Mouse (Mus musculus) T-helper 17 cell (primary cell): ENCODE results near the gene Abca13.

Experiments used
- in situ Hi-C, 2 experiments: fragments of 300-600 bp; cut with MboI, MseI; formaldehyde crosslinking; loops; 1 replicate in 1 of 2; 2 replicates in 1 of 2; pipeline ENCODE4 v1.15.1; 2025; ENCODE audit warnings: high pct_unique_total_duplicates in 2 of 2

The Abca13 gene

DNA sequence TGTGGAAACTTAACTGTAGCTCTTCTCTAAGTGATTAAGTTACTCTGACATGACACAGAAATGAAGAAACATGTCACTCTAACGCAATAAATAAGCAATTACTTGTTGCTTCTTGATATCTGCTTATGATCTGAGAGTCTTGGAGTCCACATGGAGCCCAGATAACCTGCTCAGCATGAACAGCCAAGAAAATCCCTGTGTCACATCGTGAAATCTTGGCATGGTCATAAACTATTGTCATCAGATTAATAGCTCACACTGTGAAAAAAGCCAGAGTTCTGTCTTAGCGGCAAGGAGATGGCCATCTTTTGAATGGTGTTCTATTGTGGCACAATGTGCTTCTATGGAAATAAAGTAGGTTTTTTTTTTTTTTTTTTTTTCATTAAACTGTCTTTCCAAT is 336.8 kb downstream of the Abca13 start:
- in situ Hi-C loops: no loop called here

DNA sequence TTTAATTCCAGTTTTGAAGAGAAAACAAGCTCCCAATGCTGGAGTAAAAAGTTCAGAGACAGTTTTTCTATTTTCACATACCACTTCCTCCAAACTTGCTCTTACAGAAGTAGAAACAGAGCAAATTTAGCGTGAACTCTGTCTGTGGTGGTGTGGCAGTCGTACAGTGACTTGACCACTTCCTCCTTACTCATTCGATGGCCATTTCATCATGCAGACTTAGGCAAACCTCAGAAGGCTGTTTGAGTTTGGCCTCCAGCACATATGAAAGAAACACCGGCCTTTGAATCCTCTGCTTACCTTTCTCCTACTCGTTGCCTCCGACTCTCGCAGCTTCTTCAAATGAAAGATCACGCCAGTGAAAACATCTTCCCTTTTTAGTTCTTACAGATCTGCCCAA is 340.0 kb downstream of the Abca13 start:
- in situ Hi-C loops: no loop called here

DNA sequence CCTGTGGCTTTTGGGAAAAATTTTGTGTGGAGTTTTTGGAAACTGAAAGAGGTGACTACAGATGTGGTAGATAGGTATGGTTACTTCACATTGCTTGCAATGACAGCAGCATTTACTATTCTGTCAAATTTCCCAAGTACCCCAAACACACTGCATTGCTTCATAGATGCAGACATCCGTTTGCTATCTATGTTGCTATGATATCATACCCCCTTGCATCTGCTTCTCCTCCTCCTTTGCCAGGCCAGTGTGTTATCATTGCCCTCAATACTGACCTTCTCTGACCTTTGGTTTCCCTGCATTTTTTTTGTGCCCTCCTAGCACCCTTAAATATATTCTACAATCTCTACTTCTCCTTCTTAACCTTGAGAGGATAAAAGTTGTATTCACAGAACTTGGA is 341.4 kb downstream of the Abca13 start:
- in situ Hi-C loops: no loop called here

DNA sequence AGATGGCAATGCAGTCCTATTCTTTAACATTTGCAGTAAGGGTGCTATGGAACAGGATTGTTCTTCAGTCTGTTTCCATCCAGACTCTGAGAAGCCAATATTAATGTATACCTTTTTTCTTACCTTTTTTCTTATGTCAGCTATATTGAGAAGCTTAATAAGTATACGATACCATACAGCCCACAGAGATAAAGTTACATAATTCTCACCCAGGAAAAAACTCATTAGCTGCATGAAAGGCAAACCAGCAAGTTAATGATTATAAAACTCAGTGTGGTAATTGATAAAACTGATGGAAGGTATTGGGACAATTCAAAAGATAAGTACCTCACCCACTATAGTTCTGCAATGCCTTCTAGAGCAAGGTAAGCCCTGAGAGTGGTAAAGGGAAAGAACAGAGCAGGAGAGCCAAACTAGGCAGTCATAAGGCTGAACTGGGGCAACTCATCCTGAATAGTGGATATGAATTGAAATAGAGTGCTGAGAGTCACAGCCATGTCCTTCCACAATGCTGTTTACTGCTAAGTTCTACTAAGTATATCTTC is 342.0 kb downstream of the Abca13 start:
- in situ Hi-C loops: no loop called here

DNA sequence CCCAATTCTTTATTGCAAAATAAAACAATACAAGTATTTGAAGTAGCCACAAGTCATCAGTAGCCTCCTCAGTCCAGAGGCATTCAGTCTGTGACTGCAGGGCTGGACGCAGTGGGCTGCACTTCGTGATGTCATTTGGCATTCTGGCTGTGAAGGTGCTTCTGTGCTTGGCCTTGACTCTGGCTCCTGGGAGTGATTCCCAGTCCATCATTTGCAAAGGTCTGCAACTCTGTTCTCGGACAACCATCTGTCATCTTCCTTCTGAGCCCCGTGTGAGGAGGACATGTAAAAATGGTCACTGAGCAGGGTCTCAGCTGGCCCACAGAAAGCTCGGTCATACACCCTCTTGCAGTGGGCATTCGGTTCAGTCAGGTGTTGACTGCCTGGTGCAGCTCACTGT is 345.1 kb downstream of the Abca13 start:
- in situ Hi-C loops: no loop called here

DNA sequence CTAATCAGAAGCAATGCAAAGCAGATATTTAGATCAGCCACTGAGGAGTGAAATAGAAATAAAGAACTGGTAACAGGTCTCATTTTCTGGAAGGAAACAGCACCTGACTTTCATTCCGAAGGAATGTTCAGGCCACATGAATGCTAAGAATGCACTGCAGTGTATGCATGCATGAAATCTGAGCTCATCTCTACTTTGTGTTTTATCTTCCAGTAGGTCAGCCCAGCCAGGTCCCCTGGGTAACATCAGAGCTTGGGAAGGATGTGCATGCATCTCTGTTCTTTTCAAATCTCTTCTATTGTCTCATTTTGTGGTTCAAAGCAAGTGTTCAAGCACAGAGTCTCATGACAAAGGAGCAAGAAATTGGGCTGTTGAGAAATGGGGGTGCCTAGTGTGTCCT is 346.6 kb downstream of the Abca13 start:
- in situ Hi-C loops: no loop called here

DNA sequence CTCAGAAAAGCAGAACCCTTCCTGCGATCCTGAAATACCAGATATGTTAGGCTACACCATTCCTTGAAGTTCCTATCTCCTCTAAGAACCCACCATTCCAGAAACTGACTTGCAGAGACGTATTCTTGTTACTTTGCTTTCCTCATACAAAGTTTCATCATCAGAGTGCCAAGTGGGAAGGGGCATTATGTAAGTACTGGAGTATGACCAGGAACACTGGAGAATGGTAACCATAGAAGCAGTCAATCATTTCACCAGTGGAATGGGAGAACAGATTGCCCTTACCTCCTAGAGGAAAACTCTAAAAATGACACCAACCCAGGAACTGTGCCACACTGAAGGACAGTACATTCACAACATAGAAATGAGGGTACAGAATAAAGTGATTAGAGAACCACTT is 368.3 kb downstream of the Abca13 start:
- in situ Hi-C loops: no loop called here

DNA sequence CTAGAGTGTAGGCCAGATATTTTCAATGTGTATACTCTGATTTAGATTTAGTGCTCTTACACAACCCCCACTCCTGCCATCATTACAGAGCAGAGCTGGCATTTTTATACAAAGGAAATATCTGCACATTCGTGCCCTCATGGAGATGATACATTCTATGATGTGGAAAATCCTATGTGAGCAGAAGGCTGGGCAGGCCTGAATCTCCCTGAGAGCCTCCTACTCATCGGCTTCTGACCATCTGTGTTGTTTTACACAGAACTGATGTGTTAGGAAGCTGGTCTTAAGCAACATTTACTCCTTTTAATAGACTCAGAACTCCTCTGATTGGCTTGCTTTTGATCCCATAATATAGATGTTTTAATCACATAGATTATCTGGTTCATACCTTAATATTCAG is 376.6 kb downstream of the Abca13 start:
- in situ Hi-C loops: no loop called here

DNA sequence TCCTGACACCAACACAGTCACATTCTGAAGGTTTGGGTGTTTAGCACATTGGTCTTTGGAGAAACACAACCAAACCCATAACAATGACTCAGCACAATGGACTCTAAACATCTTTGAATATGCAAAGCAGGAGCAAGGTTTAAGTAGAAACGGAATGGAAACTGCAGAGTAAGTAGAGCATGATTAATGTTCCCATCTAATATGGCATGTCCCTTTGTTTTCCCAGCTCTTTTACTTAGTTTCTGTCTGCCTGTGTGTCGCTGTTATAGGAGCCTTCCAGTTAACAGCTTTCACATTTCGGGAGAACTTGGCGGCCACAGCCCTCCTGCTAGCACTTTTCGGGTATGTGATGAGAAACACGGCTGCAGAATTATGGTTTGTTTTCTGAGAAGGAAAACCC is 378.6 kb downstream of the Abca13 start:
- in situ Hi-C loops: no loop called here

DNA sequence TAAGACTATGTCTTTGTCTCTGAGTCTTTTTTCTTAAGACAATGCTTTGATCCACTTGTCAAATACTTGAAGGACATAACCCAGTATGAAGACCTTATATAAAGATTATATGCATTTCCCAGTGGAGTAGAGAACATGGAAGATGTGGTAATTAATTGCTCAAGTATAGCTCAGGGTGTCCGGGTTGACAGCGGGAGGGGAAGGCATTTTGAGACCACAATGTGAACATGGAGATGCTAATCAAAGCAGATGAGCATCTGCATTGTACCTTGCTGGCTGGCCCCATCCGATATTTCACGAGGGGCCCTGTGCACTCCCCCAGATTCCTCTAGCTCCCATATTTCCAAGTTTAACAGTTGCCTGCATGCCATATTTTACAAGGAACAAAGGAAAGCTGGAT is 383.2 kb downstream of the Abca13 start:
- in situ Hi-C loops: no loop called here

DNA sequence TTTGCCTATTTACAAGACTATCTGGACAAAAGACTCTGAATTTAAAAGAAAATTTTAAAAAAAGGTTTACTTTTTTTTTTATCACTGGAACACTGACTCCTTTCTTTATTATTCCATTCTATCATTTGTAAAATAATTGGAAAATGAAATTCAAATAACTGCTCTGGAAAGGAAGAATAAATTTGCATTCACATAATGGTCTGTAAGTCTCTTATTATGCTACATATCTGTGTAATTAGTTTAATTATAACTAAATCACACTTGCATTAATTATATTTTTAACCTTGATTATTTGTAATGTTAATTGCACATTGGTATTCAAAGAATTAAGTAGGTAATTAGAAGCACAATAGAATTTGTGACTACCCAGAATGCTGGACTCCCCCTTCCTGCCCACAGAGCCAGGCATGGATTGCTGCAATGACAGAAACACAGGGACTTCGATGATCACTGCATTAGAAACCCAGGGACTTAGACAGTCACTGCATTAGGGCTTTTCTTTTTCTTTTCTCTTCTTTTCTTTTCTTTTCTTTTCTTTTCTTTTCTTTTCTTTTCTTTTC is 400.1 kb downstream of the Abca13 start:
- in situ Hi-C loops: no loop called here

DNA sequence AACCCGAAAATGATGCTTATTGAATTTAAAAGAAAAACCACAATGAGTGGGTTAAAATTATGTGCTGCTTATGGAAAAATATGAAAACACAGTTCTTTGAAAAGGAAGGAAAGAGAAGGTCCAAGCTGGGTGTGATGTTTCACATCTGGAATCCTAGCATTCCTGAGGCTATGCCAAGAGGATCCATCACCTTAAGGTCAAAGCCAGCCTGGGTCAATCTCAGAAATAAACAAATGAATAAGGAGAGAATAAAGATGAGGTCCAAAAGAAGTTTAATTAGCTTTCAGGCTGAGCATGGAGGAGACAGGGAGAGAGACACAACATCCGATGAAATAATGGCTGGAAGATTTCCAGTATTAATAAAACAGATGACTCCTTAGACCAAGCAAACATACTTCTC is 405.6 kb downstream of the Abca13 start:
- in situ Hi-C loops: no loop called here

DNA sequence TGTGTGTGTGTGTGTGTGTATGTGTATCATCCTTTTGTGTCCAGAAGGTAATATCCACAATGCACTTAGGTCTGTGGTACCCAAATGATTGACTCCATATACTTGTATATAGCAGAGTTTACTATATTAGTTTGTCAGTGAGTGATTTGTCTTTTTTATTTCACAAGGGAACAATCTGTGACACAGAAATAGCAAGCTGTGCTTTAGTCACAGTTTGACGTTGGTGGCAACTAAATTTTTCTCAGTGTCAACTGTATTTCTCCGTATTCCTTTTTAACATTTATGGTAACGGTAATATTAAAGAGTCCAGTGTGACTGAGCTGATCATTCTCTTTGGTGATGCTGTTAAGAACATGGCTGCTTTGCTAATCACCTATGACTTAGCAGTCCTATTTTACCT is 409.4 kb downstream of the Abca13 start:
- in situ Hi-C loops: no loop called here

DNA sequence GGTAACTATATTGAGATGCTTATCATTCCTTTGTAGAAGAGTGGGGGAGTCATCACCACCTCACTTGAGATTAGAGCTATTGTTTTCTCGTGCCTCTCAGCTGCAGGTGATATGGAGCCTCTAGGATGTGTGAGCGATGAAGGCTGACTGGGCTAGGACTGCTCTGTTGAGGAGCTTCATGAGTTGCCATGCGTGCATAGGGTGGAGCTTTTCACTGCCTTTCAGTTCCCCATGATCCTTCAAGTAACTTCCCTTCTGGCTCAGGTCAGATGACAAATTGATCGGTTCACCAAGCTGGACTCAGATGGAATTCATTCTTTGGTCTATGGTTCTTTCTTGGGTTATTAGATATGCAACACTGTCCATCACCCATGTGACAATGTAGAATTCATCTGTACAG is 410.4 kb downstream of the Abca13 start:
- in situ Hi-C loops: no loop called here

DNA sequence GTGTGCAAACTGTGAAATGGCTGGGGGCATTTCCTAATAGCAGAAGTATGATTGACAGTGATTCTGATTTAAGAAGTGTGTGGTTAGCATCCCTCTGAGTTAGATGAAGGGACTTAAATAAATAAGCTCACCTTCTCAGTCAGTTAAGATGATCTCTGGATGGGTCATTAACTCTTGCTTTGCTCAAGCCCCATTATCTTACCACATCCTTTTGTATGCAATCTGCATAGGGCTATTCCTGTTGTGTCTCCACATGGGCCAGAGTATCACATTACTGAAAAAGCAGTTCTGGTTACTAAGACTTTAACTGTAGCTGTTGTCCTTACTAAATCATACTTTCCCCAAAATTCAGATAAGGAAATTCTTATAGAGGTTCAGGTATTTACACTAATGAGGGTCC is 416.5 kb downstream of the Abca13 start:
- in situ Hi-C loops: no loop called here

DNA sequence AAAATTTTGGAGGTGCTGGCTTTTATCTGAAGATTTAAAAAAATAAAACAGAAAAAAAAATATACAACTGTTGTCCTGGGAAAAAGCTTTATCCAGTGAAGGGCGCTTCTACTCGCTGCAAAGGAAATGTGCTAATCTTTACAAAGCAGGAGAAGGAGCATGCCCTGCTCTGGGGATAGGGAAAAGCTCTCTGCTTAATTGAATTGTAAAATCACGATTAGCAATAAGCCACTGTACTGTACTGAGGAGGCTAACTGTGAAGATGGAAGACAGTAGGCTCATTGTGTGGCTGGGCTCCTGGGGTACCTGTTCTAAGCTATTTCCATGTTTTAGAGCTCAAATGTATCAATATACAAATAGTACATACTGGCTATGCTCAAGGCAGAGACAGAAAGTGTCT is 417.3 kb downstream of the Abca13 start:
- in situ Hi-C loops: no loop called here

DNA sequence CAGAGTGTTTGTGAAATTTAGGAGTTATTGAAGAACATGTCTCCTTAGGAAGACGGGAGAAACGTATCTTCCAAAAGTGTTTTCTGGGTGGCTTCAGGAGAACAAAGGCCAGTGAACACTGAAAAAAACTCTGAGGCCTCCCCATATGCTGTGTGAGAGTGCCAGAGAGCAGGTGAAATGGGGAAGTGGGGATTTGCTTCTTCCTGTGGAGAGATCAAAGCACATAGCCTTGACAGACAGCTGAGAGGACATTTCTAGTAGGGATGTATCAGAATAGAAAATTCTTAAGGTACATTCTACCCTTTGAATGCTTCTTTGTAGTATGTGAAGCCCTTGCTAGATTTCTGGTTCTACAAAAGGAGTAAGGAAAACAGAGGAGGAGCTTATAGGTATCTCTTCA is 424.4 kb downstream of the Abca13 start:
- in situ Hi-C loops: no loop called here

DNA sequence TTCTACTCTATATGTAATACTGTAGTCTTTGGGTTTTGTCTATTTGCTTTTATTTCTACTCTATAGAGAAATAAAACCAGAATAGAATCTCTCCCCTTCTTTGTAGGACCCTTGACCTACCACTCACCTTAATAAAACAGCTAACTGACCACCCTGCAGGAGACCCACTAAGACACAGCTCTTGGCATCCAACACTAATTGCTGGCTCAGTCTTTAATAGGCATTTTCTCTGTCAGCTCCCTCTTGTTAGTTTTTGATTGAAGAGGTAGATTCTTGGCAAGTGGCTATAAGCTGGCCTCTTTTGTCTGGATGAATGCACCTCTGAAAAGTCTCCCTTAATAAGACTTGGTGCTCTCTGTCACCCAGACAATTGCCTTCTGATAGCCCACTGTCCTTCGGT is 424.9 kb downstream of the Abca13 start:
- in situ Hi-C loops: no loop called here

DNA sequence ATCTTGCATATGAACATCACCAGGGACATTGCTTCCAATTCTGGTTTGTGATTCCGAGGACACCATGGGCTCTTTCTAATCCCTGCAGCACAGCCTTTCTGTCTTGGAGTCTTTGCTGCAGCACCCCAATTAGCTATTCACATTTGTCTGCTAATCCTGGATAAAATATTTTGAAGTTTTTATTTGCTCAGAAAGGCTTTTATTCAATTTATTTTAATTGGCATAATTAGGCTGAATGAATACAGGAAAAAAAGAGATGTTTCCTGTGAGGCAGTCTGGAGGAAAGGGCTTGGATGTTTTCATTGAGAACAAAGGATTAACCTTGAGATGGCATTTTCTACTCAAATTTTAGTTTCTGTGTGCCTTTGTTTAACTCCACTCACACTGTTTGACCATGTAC is 428.2 kb downstream of the Abca13 start:
- in situ Hi-C loops: no loop called here

DNA sequence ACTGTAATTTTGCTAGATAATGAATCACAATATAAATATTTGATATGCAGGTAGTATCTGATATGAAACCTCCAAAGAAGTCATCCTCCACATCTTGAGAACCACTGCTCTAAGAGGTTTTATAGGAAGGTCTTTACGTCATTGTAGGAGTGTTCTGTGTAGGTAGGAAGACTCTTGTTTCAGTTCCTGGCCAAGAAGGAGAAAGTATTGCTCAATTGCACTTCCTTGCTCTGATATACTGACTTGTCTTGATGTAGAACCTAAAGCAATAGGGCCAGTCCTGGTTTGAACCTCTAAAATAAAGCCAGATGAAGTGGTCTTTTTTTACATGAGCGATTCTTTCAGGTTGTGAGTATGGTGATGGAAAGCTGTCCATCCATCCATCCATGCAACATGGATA is 431.1 kb downstream of the Abca13 start:
- in situ Hi-C loops: no loop called here

DNA sequence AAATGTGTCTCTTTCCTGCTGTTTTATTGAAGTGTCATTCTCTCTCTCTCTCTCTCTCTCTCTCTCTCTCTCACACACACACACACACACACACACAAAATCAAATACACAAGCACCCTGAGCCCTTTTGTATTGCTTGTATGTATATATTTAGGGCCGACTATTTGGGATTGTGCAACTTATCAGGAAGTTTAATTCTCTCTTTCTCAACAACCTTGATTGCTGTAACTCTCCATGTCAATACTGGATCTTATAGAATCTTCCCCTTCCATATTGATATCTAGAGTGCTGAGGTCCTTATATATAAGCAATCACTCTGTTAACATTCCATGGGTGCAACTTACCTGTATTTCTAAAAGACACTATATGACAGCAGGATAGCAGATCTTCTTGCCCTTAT is 433.0 kb downstream of the Abca13 start:
- in situ Hi-C loops: no loop called here

DNA sequence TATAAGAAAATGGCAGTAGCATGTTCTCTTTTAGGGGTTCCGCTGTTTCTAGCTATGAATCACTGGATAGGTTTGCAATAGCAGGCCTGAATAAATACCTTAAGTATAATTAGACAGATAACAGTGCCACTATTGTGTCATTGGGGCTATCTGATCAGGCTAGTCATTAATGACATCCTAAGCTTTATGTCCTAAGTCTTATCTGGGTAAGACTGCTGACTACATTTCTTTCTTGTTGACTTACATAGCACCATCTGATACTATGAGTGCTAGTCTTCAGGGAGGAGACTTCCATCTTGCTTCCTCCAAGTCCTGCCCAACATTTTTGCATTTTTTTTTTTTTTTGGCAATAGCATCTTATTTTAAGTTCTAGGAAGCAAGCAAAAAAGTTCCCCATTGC is 434.1 kb downstream of the Abca13 start:
- in situ Hi-C loops: no loop called here

DNA sequence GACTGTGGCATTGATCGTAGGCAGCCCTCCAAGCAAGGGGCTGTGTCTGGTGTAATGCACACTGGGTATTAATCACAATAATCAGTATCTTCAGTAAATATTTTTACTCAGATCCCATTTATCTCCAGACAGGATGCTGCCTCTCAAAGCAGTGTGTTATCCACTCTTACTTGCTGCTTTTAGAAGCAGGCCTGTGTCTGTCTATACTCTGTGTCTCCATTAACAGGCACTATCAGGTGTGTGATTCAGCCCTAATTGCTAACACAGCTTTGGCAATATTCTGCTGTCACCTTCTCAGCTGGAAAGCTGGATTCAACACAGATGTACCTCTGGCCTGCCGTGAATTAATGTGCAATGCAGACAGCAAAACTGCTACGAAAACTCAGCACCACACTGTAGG is 455.5 kb downstream of the Abca13 start:
- in situ Hi-C loops: no loop called here

DNA sequence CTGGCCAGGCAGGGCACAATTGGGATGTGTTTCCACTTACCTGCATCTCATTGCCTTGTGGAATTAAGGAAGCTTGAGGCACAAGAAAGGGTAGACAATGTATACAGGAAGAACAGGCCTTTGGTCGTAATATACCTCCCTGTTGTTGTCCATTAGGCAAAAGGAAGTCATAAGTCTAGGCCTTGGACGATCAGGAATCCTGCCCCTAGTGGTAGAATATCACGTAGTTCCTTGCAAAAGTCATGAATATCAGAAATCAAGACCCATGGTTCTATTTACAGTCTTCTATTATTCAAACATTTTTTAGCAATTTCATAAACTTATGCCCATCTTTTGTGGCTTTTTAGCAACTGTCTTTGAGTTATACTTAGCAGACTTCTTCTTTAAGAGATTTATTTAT is 456.2 kb downstream of the Abca13 start:
- in situ Hi-C loops: no loop called here
